Mouse (Mus musculus) limb, embryonic 14.5 days (tissue): ENCODE data around the gene Wfdc10. TPM values are rescaled to one million over a fixed set of nuclear protein-coding genes. Genes with fewer than 3 reads are reported as not detected.

Experiments used
- ATAC-seq: fragments of 200-750 bp; cut with Nextera tagmentation; 2 replicates; pipeline ENCODE4 v1.8.0; 2017; ENCODE audit warnings: low read depth, moderate number of reproducible peaks, moderate TSS enrichment; ENCODE audit not compliant: low FRiP score
- DNase-seq: peaks from one replicate; pipeline ENCODE4 v3.0.0-alpha.2; 2015; ENCODE audit warnings: low spot score
- H3K27ac ChIP-seq: fragments of 300-500 bp; sonication (generic); replicated peaks from 2 replicates; pipeline ENCODE4 v1.5.1; 2014; ENCODE audit warnings: low read depth, mild to moderate bottlenecking, low read length, moderate library complexity, mixed read lengths
- H3K27me3 ChIP-seq: fragments of 300-500 bp; sonication (generic); 2 replicates; pipeline ENCODE4 v1.6.1; 2014; ENCODE audit warnings: low read length, mixed read lengths; ENCODE audit not compliant: control insufficient read depth, insufficient read depth
- H3K36me3 ChIP-seq: fragments of 300-500 bp; sonication (generic); 2 replicates; pipeline ENCODE4 v1.6.1; 2014; ENCODE audit warnings: mild to moderate bottlenecking, low read length, moderate library complexity, mixed read lengths; ENCODE audit not compliant: control insufficient read depth, insufficient read depth
- H3K4me1 ChIP-seq: fragments of 300-500 bp; sonication (generic); 2 replicates; pipeline ENCODE4 v1.6.1; 2014; ENCODE audit warnings: antibody characterized with exemption, low read length, mixed read lengths; ENCODE audit not compliant: control insufficient read depth, insufficient read depth
- H3K4me2 ChIP-seq: fragments of 300-500 bp; sonication (generic); replicated peaks from 2 replicates; pipeline ENCODE4 v1.6.1; 2014; ENCODE audit warnings: low read depth, mild to moderate bottlenecking, low read length, moderate library complexity; ENCODE audit not compliant: severe bottlenecking
- H3K4me3 ChIP-seq: fragments of 300-500 bp; sonication (generic); replicated peaks from 2 replicates; pipeline ENCODE4 v1.5.1; 2014; ENCODE audit warnings: low read length
- H3K9ac ChIP-seq: fragments of 300-500 bp; sonication (generic); 2 replicates; pipeline ENCODE4 v1.6.1; 2014; ENCODE audit warnings: mild to moderate bottlenecking, low read depth, low read length, moderate library complexity; ENCODE audit not compliant: severe bottlenecking
- H3K9me3 ChIP-seq: fragments of 300-500 bp; sonication (generic); 2 replicates; pipeline ENCODE4 v1.6.1; 2016; ENCODE audit warnings: low read length; ENCODE audit not compliant: control insufficient read depth
- POLR2A ChIP-seq: fragments of 200-500 bp; IDR thresholded peaks from 2 replicates; pipeline ENCODE4 v1.8.0; 2012; ENCODE audit warnings: inconsistent platforms, mild to moderate bottlenecking, moderate library complexity, borderline replicate concordance; ENCODE audit not compliant: insufficient read depth, insufficient read length; ENCODE audit errors: extremely low read depth
- WGBS: fragments of 180-500 bp; shearing (Covaris S2); extraction: QIAGEN DNeasy Blood & Tissue Kit; methylation state at CpG from one replicate; pipeline ENCODE4 v1.1.7; 2014; 5-methylcytosine and 5-hydroxymethylcytosine counted together
- polyA plus RNA-seq, 2 experiments: library from polyadenylated mRNA; depleted of rRNA in 1 of 2; stranded (reverse) in 1 of 2; unstranded in 1 of 2; fragments of >200 nt; fragmentation: Nextera tagmentation in 1 of 2; extraction: Ambion mirVana in 1 of 2; gene quantifications; 2 replicates each; pipeline versions ENCODE4 v1.2.1 to v1.2.3; 2012 to 2014

Wfdc10 gene
- polyA plus RNA-seq, 2 experiments: 0.31 TPM; not detected in 1

DNA sequence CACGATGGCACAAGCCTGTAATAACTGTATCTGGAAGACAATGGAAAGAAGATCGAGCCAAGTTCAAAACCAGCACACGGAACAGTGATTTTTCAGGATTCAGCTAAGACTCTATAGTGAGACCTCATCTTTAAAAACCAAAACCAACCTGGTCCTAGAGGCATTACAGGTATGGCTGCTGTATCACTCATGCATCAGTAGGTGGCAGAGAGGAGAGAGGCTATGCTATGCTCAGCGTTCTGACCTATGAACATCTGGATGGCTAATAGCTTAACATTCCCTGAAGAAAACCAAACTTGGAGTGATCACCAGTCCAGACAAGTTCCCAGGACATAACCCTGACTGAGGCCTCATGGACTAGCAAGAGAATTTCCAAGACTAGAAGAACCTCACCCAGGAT lies 34.1 kb upstream of the Wfdc10 start:
- Histone ChIP-seq H3K9me3 (no peaks in the 10 kb centered on the region), H3K36me3 (no peaks in the 10 kb centered on the region), H3K4me1 (no peaks in the 10 kb centered on the region), H3K4me2 (no peak overlapping the region), H3K27ac (no peak overlapping the region), H3K27me3 (no peaks in the 10 kb centered on the region; the same call in 1 of the 2 replicates), H3K4me3 (no peak overlapping the region), H3K9ac (no peak overlapping the region)
- no peak for DNase-seq
- ATAC-seq: no peak
- TF ChIP-seq POLR2A: no peak
- WGBS: 82% methylated on average over 4 of the region's 4 CpGs

DNA sequence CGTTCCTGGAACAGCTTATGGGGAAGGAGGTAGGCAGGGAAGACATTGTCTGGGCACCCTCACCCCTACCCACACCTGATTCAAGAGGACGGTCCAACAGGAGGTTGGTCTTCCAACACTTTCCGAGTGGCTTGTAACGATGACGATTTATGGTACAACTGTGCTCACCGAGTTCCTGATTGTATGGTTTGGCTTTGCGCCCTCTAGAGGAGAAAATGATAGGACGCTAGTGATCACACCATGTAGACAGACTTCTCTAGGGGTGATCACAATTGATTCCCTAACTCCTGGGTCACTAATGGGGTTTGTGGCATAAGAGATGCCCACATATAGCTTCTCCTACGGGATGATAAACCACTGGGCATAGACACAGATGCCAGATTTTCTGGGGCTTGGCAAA lies 20.6 kb upstream of the Wfdc10 start:
- no peak for ATAC-seq
- Histone ChIP-seq H3K27ac (no peak overlapping the region), H3K4me3 (no peak overlapping the region), H3K27me3 (no peaks in the 10 kb centered on the region), H3K36me3 (no peaks in the 10 kb centered on the region), H3K9me3 (no peaks in the 10 kb centered on the region), H3K4me1 (no peaks in the 10 kb centered on the region), H3K4me2 (no peak overlapping the region), H3K9ac (no peak overlapping the region)
- no peak for DNase-seq
- TF ChIP-seq POLR2A: no peak
- WGBS: 79% methylated on average over 9 of the region's 9 CpGs

- no peaks in the 10 kb centered on the region for H3K27me3 ChIP-seq
- ATAC-seq (no peak), DNase-seq (no peak)
- no peak within 1 kb of the TSS for H3K27ac ChIP-seq
- H3K36me3 ChIP-seq: no peaks in the 10 kb centered on the region
- H3K9ac ChIP-seq: no peak within 1 kb of the TSS
- H3K9me3 ChIP-seq: no peaks in the 10 kb centered on the region
- WGBS: 90% methylated on average over 3 of the region's 3 CpGs
- no peak for TF ChIP-seq POLR2A
- no peak within 1 kb of the TSS for H3K4me2 ChIP-seq
- no peaks in the 10 kb centered on the region for H3K4me1 ChIP-seq
- H3K4me3 ChIP-seq: no peak within 1 kb of the TSS
Observed at GRCm38 (mm10) chr2:164638696-164639095, 17.1 kb upstream of the Wfdc10 start, which contains the start of gene Wfdc16. Gene Wfdc16, minus strand, starts transcription at chr2:164638796.

DNA sequence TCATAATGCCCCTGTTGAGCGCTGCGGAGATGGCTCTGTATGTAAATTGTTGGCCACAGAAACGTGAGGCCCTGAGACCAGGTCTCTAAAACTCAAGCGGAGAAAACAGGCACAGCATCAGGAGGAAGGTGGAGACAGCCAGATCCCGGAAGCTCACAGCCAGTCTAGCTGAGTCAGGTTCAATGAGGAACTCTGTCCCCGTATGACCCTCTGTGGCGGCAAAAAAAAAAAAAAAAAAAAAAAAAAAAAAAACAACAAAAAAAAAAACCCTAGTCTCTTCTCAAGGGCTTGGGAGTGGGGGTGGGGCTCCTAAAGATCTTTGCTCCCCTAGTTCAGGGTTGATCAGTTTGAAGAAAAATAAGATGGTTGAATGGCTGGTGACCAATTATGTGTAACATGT lies 14.7 kb upstream of the Wfdc10 start:
- no peak overlapping the region for H3K4me3 ChIP-seq
- no peaks in the 10 kb centered on the region for H3K4me1 ChIP-seq
- 64% methylated on average over 7 of the region's 7 CpGs for whole genome bisulfite sequencing
- H3K27ac ChIP-seq: no peak overlapping the region
- DNase-seq: no peak
- H3K36me3 ChIP-seq: no peaks in the 10 kb centered on the region
- no peak overlapping the region for H3K9ac ChIP-seq
- H3K9me3 ChIP-seq: no peaks in the 10 kb centered on the region
- no peaks in the 10 kb centered on the region for H3K27me3 ChIP-seq
- H3K4me2 ChIP-seq: no peak overlapping the region
- TF ChIP-seq POLR2A: no peak
- ATAC-seq: no peak

DNA sequence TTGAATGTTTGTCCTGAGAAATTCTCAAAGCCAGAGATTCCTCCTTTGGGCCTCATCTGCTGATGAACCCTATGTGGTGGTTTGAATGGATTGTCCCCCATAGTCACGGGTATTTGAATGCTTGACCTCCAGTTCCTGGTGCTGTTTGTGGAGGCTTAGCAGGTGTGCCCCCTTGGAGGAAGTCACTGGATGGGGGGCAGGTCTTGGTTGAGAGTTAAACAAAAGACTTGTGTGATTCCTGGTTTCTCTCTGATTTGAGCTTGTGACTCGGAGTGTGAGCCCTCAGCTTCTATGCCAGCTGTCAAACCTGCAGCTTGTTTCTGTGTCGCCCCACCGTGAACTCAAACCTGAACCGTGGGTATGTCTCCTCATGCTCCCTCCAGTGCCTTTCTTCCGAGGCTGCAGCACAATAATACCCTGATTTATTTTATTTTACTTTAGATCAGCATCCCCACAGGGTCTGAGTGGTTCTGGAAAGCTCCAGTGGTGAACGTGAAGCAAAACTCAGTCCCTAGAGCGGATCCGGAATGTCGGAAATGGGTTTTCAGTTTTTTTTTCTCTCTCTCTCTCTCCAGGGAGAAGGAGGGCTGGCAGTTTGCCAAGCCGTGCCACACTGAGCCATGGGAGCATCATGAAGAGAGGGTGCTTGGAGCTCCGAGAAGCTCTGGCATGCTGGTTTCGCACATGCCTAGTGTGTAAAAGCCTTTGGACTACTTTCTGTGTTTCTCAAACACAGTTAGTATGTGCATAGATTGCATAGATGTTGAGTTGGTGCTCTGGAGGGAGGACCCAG lies 13.8 kb upstream of the Wfdc10 start:
- H3K4me2 ChIP-seq: no peak overlapping the region
- no peak for DNase-seq
- no peak overlapping the region for H3K9ac ChIP-seq
- H3K27me3 ChIP-seq: no peaks in the 10 kb centered on the region
- no peaks in the 10 kb centered on the region for H3K4me1 ChIP-seq
- H3K36me3 ChIP-seq: no peaks in the 10 kb centered on the region
- ATAC-seq: no peak
- WGBS: 82% methylated on average over 13 of the region's 13 CpGs
- H3K4me3 ChIP-seq: no peak overlapping the region
- no peak overlapping the region for H3K27ac ChIP-seq
- H3K9me3 ChIP-seq: no peaks in the 10 kb centered on the region
- no peak for TF ChIP-seq POLR2A

DNA sequence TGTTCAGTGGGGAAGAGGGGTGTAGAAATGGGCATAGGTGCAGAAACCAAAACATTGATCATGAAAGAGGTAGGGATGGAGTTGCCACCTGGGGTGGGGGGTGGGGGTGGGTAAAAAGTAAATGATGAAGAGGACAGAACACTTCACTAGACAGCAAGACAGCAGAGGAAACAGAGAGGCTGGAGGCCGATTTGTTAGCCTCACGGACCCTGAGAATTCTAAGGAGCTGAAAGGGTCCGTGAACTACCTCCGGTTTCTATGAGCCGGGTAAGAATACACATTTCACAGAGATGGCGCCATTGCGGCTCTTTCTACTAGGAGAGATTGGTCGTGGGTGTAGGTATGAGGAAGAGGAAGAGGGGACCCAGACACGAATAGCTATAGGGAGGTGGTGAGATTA lies 637 bp downstream of the Wfdc10 start, which contains the start of gene Wfdc9:
TSS of gene Wfdc9 (minus strand) at position 101 of the 400 bp plus-strand sequence.
- ATAC-seq: no peak
- Histone ChIP-seq H3K4me1 (no peaks in the 10 kb centered on the region), H3K27me3 (no peaks in the 10 kb centered on the region), H3K9me3 (no peaks in the 10 kb centered on the region), H3K4me2 (no peak within 1 kb of the TSS), H3K36me3 (no peaks in the 10 kb centered on the region), H3K27ac (no peak within 1 kb of the TSS), H3K4me3 (no peak within 1 kb of the TSS), H3K9ac (no peak within 1 kb of the TSS)
- TF ChIP-seq POLR2A: no peak
- WGBS: 84% methylated on average over 9 of the region's 9 CpGs
- no peak for DNase-seq
